10 mouse cellular contexts compared by ENCODE assay signal in genomic region chr2:90574536-90574935, GRCm38 (mm10). TPM values are rescaled to one million over a fixed set of nuclear protein-coding genes. Genes with fewer than 3 reads are reported as not detected.
DNase-seq lines count a peak whose midpoint lies in the region; ATAC-seq and TF ChIP-seq lines count a peak whose summit lies in the region.
"Had no signal": no experiment of that assay in that cellular context is flagged by ENCODE, and none has a peak within 500 bp of the region (broad histone marks: within the 10 kb centered on the region; RNA-seq: fewer than 3 reads in every experiment).

No protein-coding gene starts in this region.

- H3K27ac ChIP-seq in forebrain, postnatal 0 days (ENCODE audit: low read depth, low read length), result no peak overlapping the region
- no peak overlapping the region for H3K27ac ChIP-seq in forebrain, embryonic 14.5 days (ENCODE audit: low read depth, low read length)
- peak overlapping the region; percentile 86 for H3K27ac ChIP-seq in layer of hippocampus, adult 2 months
- H3K27ac ChIP-seq in bone marrow macrophage, adult 2 months (ENCODE audit: insufficient read depth, low read depth, low read length), result peak overlapping the region; percentile 98
- no peak overlapping the region for H3K27ac ChIP-seq in liver, embryonic 14.5 days

- no peaks in the 10 kb centered on the region for H3K27me3 ChIP-seq in forebrain, postnatal 0 days (ENCODE audit: insufficient read depth, low read length)
- H3K27me3 ChIP-seq in forebrain, embryonic 14.5 days (replicated peaks; ENCODE audit: control insufficient read depth, insufficient read depth, low read length), result no peaks in the 10 kb centered on the region
- H3K27me3 ChIP-seq in liver, embryonic 14.5 days (ENCODE audit: control insufficient read depth, insufficient read depth, low read length), result no peaks in the 10 kb centered on the region

- no peaks in the 10 kb centered on the region for H3K36me3 ChIP-seq in forebrain, postnatal 0 days (ENCODE audit: insufficient read depth)
- no peaks in the 10 kb centered on the region for H3K36me3 ChIP-seq in forebrain, embryonic 14.5 days (ENCODE audit: control insufficient read depth, insufficient read depth, low read length)
- H3K36me3 ChIP-seq in liver, embryonic 14.5 days (replicated peaks; ENCODE audit: control insufficient read depth, insufficient read depth, low read depth), result no peaks in the 10 kb centered on the region

- no peak overlapping the region for H3K4me3 ChIP-seq in forebrain, postnatal 0 days (ENCODE audit: low read depth, low read length)
- no peak overlapping the region for H3K4me3 ChIP-seq in forebrain, embryonic 14.5 days (ENCODE audit: low read depth, low read length)
- peak overlapping the region; percentile 42 for H3K4me3 ChIP-seq in layer of hippocampus, adult 2 months
- H3K4me3 ChIP-seq in bone marrow macrophage, adult 2 months (ENCODE audit: insufficient read depth, low read length), result peak overlapping the region; percentile 54
- peak overlapping the region in 1 of 2 experiments; percentile 22; a peak in 1 of 4 replicates for H3K4me3 ChIP-seq in liver, embryonic 14.5 days (ENCODE audit: insufficient read depth in 1 of 2, low read depth in 2 of 2, low read length in 2 of 2)

- TF ChIP-seq CTCF in forebrain, postnatal 0 days (IDR thresholded peaks at IDR 0.05; ENCODE audit: low read depth), result no peak
- no peak for TF ChIP-seq CTCF in layer of hippocampus, adult 2 months (conservative IDR thresholded peaks at IDR 0.05)
- TF ChIP-seq CTCF in bone marrow macrophage, adult 2 months (IDR thresholded peaks at IDR 0.05; ENCODE audit: low read depth, low read length), result no peak
- TF ChIP-seq CTCF in liver, embryonic 14.5 days (IDR thresholded peaks at IDR 0.05; ENCODE audit: low read depth), result no peak

- H3K9ac ChIP-seq in forebrain, postnatal 0 days, result no peak overlapping the region
- no peak overlapping the region for H3K9ac ChIP-seq in forebrain, embryonic 14.5 days (ENCODE audit: low read length)
- peak overlapping the region; percentile 43; the same call in 1 of the 2 replicates for H3K9ac ChIP-seq in liver, embryonic 14.5 days (replicated peaks)

- ATAC-seq in forebrain, postnatal 0 days, result no peak
- ATAC-seq in forebrain, embryonic 14.5 days, result no peak
- no peak for ATAC-seq in liver, embryonic 14.5 days (ENCODE audit: insufficient read depth)

- TF ChIP-seq POLR2A in bone marrow macrophage, adult 2 months (IDR thresholded peaks at IDR 0.05; ENCODE audit: borderline replicate concordance, low read depth, low read length), result no peak

- DNase-seq in forebrain, postnatal 0 days, result no peak
- DNase-seq in forebrain, embryonic 14.5 days (ENCODE audit: low spot score), result no peak
- DNase-seq in layer of hippocampus, adult 2 months (ENCODE audit: low spot score in 2 of 2), result peak in 1 of 2 experiments; percentile 8
- DNase-seq in layer of hippocampus, adult 8-10 months (ENCODE audit: low spot score in 2 of 2), result no peak
- no peak for DNase-seq in liver, embryonic 14.5 days (ENCODE audit: low read depth in 3 of 3, low spot score in 3 of 3)
- DNase-seq in adrenal gland, postnatal 4 days (ENCODE audit: low spot score in 2 of 2), result no peak
- DNase-seq in layer of hippocampus, adult 18-20 months (ENCODE audit: low spot score in 2 of 2), result no peak
- DNase-seq: embryo, embryonic 11 days had no signal

- peak overlapping the region; percentile 35; the same call in 1 of the 2 replicates for H3K4me2 ChIP-seq in forebrain, postnatal 0 days (ENCODE audit: low read depth)
- no peak overlapping the region for H3K4me2 ChIP-seq in forebrain, embryonic 14.5 days (ENCODE audit: low read length)
- H3K4me2 ChIP-seq in liver, embryonic 14.5 days (ENCODE audit: low read depth), result peak overlapping the region; percentile 68
- H3K4me2 ChIP-seq: midbrain, embryonic 11.5 days had no signal

- WGBS in forebrain, postnatal 0 days, result 86% methylated on average over 8 of the region's 8 CpGs
- 89% methylated on average over 8 of the region's 8 CpGs for WGBS in forebrain, embryonic 14.5 days
- 23% methylated on average over 8 of the region's 8 CpGs for WGBS in liver, embryonic 14.5 days (ENCODE audit: insufficient replicate concordance)

- no peak for TF ChIP-seq EP300 in liver, embryonic 14.5 days (IDR thresholded peaks at IDR 0.05; ENCODE audit: low read depth)

- H3K4me1 ChIP-seq in forebrain, postnatal 0 days (ENCODE audit: insufficient read depth), result peaks cover 4% of the 10 kb centered on the region; the same call in 1 of the 2 replicates
- peaks cover 4% of the 10 kb centered on the region for H3K4me1 ChIP-seq in forebrain, embryonic 14.5 days (ENCODE audit: control insufficient read depth, insufficient read depth, low read length)
- H3K4me1 ChIP-seq in bone marrow macrophage, adult 2 months (ENCODE audit: control insufficient read depth, insufficient read depth, low read length), result peaks cover 37% of the 10 kb centered on the region
- H3K4me1 ChIP-seq in liver, embryonic 14.5 days (replicated peaks; ENCODE audit: control insufficient read depth in 2 of 2, insufficient read depth in 2 of 2, low read length in 1 of 2), result peaks cover 12 to 40% of the 10 kb centered on the region in 2 experiments

- H3K9me3 ChIP-seq in forebrain, postnatal 0 days (ENCODE audit: low read length), result no peaks in the 10 kb centered on the region
- no peaks in the 10 kb centered on the region for H3K9me3 ChIP-seq in forebrain, embryonic 14.5 days (replicated peaks; ENCODE audit: control insufficient read depth, low read length)
- no peaks in the 10 kb centered on the region for H3K9me3 ChIP-seq in liver, embryonic 14.5 days (ENCODE audit: control insufficient read depth, low read length)

RNA-seq across cellular contexts. Expression of gene Ptprj, which starts 5.9 kb away (rescaled TPM):
- total RNA-seq in forebrain, postnatal 0 days (2014; rRNA removed), result 29.9 and 34.0 TPM in 2 replicates
- 2.5 and 3.9 TPM in 2 replicates for polyA plus RNA-seq in forebrain, postnatal 0 days (2015; fragmentation: Nextera tagmentation; extraction: Ambion mirVana)
- 3.5 and 4.1 TPM in 2 replicates for polyA plus RNA-seq in forebrain, embryonic 14.5 days (2014; fragmentation: Nextera tagmentation; extraction: Ambion mirVana)
- total RNA-seq in layer of hippocampus, adult 2 months (2021), result 100 to 1,000 TPM; 128 to 130 TPM
- 100 to 1,000 TPM; 108 to 115 (median 111) TPM for total RNA-seq in layer of hippocampus, adult 8-10 months (2022)
- 204 and 241 TPM in 2 replicates for polyA plus RNA-seq in bone marrow macrophage, adult 2 months (2012; ENCODE audit: insufficient read depth, insufficient read length, missing spikeins)
- polyA plus RNA-seq in liver, embryonic 14.5 days (2012; rRNA removed), result 2.1 and 2.6 TPM in 2 replicates
- polyA plus RNA-seq in liver, embryonic 14.5 days (2014; fragmentation: Nextera tagmentation; extraction: Ambion mirVana), result 2.7 and 2.8 TPM in 2 replicates
- total RNA-seq in adrenal gland, postnatal 4 days (2021), result 10 to 100 TPM; 31.3 to 32.4 TPM
- total RNA-seq in layer of hippocampus, adult 18-20 months (2021), result 100 to 1,000 TPM; 114 TPM

Comparison
In these comparisons a context has a peak if more than half of its experiments do, and no peak if none do; other contexts are left out.
1. H3K27ac ChIP-seq: peak in layer of hippocampus, adult 2 months (single experiment) and bone marrow macrophage, adult 2 months (single experiment); none in forebrain, postnatal 0 days (single experiment), forebrain, embryonic 14.5 days (single experiment) and liver, embryonic 14.5 days (single experiment).
2. H3K4me3 ChIP-seq: peak in layer of hippocampus, adult 2 months (single experiment) and bone marrow macrophage, adult 2 months (single experiment); none in forebrain, postnatal 0 days (single experiment) and forebrain, embryonic 14.5 days (single experiment).